Mouse (Mus musculus) hindbrain, embryonic 10.5 days (tissue): ENCODE data around the gene Cabin1. TPM values are rescaled to one million over a fixed set of nuclear protein-coding genes. Genes with fewer than 3 reads are reported as not detected.
A peak's percentile ranks its signal among the peaks of the same experiment; 100 is the strongest.

Experiments
- DNase-seq: peaks from one replicate; pipeline ENCODE4 v3.0.0-alpha.2; 2017; ENCODE audit warnings: low spot score
- H3K27ac ChIP-seq: fragments of 300-500 bp; sonication (generic); 2 replicates; pipeline ENCODE4 v1.5.1; 2016; ENCODE audit warnings: mild to moderate bottlenecking, moderate library complexity
- H3K27me3 ChIP-seq: fragments of 300-500 bp; sonication (generic); 2 replicates; pipeline ENCODE4 v1.6.1; 2016; ENCODE audit warnings: mild to moderate bottlenecking; ENCODE audit not compliant: poor library complexity, insufficient read depth, severe bottlenecking
- H3K36me3 ChIP-seq: fragments of 300-500 bp; sonication (generic); 2 replicates; pipeline ENCODE4 v1.6.1; 2016; ENCODE audit warnings: mild to moderate bottlenecking, moderate library complexity
- H3K4me1 ChIP-seq: fragments of 300-500 bp; sonication (generic); replicated peaks from 2 replicates; pipeline ENCODE4 v1.6.1; 2016; ENCODE audit warnings: mild to moderate bottlenecking
- H3K4me3 ChIP-seq: fragments of 300-500 bp; sonication (generic); 2 replicates; pipeline ENCODE4 v1.5.1; 2016; ENCODE audit warnings: mild to moderate bottlenecking, moderate library complexity
- H3K9me3 ChIP-seq: fragments of 300-500 bp; sonication (generic); 2 replicates; pipeline ENCODE4 v1.6.1; 2016; ENCODE audit warnings: mild to moderate bottlenecking, moderate library complexity
- WGBS: fragments of 180-500 bp; shearing (Covaris S2); methylation state at CpG from one replicate; pipeline ENCODE4 v1.1.7; 2016; 5-methylcytosine and 5-hydroxymethylcytosine counted together
- polyA plus RNA-seq: library from polyadenylated mRNA; unstranded; fragments of >200 nt; fragmentation: Nextera tagmentation; extraction: Ambion mirVana; gene quantifications from 2 replicates; pipeline ENCODE4 v1.2.1, GENCODE M21; 2016

Cabin1 gene
- polyA plus RNA-seq, 1 experiment from 2014 or later: 36.8 TPM

- H3K27ac ChIP-seq: peak overlapping the region; percentile 83
- H3K4me3 ChIP-seq: peak overlapping the region; percentile 69
- no peaks in the 10 kb centered on the region for H3K9me3 ChIP-seq
- peaks cover 26% of the 10 kb centered on the region for H3K4me1 ChIP-seq
- H3K27me3 ChIP-seq: peaks cover 35% of the 10 kb centered on the region
- H3K36me3 ChIP-seq: peaks cover 55% of the 10 kb centered on the region
- WGBS: under 1% methylated on average over 23 of the region's 23 CpGs
- DNase-seq: no peak
Measured at GRCm38 (mm10) chr10:75667911-75668270, 96.2 kb downstream of the Cabin1 start.

DNA sequence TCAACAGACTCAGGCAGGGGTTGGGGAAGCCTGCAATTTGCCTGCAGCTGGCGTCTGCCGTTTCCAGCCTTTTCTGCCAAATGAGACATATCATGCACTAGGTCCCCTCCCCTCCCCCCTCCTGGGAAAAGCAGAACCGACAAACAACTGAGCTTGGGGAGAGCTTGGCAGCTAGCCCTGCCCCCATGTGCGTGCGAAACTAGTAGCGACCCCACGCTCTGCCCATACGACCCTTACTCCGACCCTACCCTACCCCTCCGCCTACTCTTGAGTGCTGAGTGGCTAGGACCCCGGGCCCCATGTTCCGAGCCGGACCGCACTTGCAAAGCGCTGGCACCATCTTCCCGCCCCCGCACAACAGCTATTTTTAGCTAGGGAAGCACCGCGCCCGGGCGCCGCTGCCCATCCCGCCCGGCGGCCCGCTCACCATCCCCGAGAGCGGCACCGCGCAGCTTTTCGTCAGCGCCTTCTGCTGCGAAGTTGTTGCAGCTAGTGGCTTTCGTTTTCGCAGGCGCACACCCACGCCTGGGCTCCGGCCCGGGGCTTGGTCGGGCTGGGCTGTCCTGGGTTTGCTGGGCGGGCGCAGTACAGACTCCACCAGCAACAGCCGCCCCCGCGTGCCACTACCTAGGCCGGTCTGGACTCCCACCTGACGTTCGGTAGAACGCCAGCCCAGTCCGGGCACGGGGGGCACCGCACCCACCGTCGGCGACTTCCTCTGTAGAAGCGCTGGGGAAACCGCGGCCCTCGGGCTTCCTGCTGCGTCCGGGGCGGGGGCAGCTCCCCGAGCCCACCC lies 96.8 kb downstream of the Cabin1 start:
- Histone ChIP-seq H3K36me3 (peaks cover 56% of the 10 kb centered on the region), H3K27me3 (peaks cover 35% of the 10 kb centered on the region), H3K4me3 (peak overlapping the region; percentile 69), H3K4me1 (peaks cover 26% of the 10 kb centered on the region), H3K27ac (peak overlapping the region; percentile 83), H3K9me3 (no peaks in the 10 kb centered on the region)
- DNase-seq: peak; percentile 53
- WGBS: under 1% methylated on average over 63 of the region's 63 CpGs

DNA sequence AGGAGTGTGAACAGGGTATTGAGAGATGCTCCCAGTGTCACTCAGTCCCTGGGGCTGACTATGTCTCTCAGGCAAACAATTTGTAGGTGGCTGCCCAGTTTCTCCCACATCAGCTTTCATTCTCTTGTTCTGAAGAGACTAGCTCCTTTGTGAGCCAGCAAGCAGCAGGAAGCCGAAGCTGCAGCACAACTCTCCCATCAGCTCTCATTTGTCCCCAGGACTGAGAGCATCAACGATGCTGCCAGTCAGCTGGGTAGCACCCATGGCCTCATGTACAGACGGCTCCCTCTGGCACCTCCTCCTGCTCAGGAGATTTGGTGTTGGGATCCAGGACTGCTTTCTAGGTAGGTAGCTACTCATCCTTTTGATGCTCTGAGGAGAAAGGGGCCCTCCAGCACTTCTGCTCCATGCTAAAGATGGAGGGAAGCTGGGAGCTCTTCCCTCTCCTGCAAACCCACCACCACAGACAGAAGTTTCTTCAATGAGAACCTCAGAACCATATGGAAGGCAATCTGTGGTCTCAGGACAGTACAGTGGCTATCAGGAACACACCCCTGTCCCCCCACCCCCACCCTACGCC lies 97.6 kb downstream of the Cabin1 start:
- peak overlapping the region; percentile 69 for H3K4me3 ChIP-seq
- H3K27me3 ChIP-seq: peaks cover 35% of the 10 kb centered on the region
- 36% methylated on average over 4 of the region's 4 CpGs for WGBS
- no peak for DNase-seq
- H3K4me1 ChIP-seq: peaks cover 26% of the 10 kb centered on the region
- peak overlapping the region; percentile 83; the same call in 1 of the 2 replicates for H3K27ac ChIP-seq
- H3K36me3 ChIP-seq: peaks cover 56% of the 10 kb centered on the region
- H3K9me3 ChIP-seq: no peaks in the 10 kb centered on the region

DNA sequence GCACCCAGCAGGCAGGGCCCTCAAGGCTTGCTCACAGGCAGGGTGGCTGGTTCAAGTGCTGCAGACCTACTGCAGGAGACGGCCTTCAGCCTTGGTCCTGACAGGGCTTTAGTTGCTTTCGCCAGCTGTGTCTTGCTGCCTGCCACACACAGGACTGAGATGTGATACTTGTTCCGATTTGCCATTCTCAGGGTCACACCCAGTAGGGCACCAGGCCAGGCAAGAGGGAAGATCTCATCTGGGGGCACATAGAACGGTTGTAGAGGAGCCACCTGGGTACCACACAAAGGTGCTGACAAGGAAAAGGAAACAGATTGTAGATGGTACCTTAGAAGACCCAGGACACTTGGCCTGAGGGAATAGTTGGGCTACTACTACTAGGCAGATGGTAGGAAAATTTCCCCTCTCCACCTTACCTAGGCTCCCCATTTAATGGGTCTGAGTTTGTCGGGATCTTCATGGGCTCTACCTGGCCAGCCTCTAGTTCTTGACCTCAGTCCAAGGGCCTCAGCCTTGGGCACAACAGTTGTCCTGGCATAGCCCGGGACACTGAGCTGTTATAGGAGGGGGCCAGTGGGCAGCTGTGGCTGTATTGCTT lies 99.4 kb downstream of the Cabin1 start:
- WGBS: 89% methylated on average over 6 of the region's 6 CpGs
- no peak overlapping the region for H3K4me3 ChIP-seq
- H3K9me3 ChIP-seq: no peaks in the 10 kb centered on the region
- peaks cover 26% of the 10 kb centered on the region for H3K4me1 ChIP-seq
- H3K27ac ChIP-seq: no peak overlapping the region
- peaks cover 56% of the 10 kb centered on the region for H3K36me3 ChIP-seq
- H3K27me3 ChIP-seq: peaks cover 33% of the 10 kb centered on the region
- DNase-seq: no peak

GRCm38 (mm10) chr10:75662575-75662974 lies 101.6 kb downstream of the Cabin1 start:
- no peak overlapping the region for H3K27ac ChIP-seq
- no peak for DNase-seq
- H3K9me3 ChIP-seq: no peaks in the 10 kb centered on the region
- peaks cover 16% of the 10 kb centered on the region for H3K4me1 ChIP-seq
- 90% methylated on average over 4 of the region's 4 CpGs for WGBS
- peaks cover 65% of the 10 kb centered on the region for H3K36me3 ChIP-seq
- peaks cover 11% of the 10 kb centered on the region; the same call in 1 of the 2 replicates for H3K27me3 ChIP-seq
- H3K4me3 ChIP-seq: no peak overlapping the region

GRCm38 (mm10) chr10:75661876-75662275 lies 102.3 kb downstream of the Cabin1 start:
- H3K4me3 ChIP-seq: no peak overlapping the region
- H3K27me3 ChIP-seq: peaks cover 8% of the 10 kb centered on the region; the same call in 1 of the 2 replicates
- WGBS: 91% methylated on average over 3 of the region's 3 CpGs
- peaks cover 9% of the 10 kb centered on the region for H3K4me1 ChIP-seq
- peaks cover 72% of the 10 kb centered on the region for H3K36me3 ChIP-seq
- H3K27ac ChIP-seq: no peak overlapping the region
- DNase-seq: no peak
- no peaks in the 10 kb centered on the region for H3K9me3 ChIP-seq

GRCm38 (mm10) chr10:75661381-75661780 lies 102.8 kb downstream of the Cabin1 start:
- Histone ChIP-seq H3K4me3 (no peak overlapping the region), H3K9me3 (no peaks in the 10 kb centered on the region), H3K27ac (no peak overlapping the region), H3K36me3 (peaks cover 77% of the 10 kb centered on the region), H3K27me3 (peaks cover 3% of the 10 kb centered on the region; the same call in 1 of the 2 replicates), H3K4me1 (peaks cover 4% of the 10 kb centered on the region)
- 86% methylated on average over 6 of the region's 6 CpGs for WGBS
- DNase-seq: no peak

DNA sequence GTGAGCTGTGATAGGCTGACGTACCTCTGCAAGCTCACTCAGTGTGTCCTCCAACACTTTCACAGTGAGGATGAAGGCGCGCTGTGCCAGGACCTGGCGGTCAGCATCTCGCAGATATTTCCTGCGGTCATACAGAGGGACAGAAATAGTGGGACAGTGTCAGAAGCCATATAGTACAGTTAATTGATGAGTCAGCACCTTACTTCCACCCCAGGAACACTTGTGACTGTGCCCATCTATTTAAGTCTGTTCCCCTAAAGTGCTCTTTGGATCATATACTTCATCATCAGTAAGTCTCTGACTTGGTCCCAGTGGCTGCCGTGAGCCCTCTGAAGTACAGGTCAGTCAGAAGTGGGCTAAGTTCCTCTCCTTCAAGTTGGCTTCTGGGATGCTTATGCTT lies 106.4 kb downstream of the Cabin1 start:
- WGBS: 97% methylated on average over 7 of the region's 7 CpGs
- Histone ChIP-seq H3K27me3 (no peaks in the 10 kb centered on the region), H3K36me3 (peaks cover 92% of the 10 kb centered on the region), H3K27ac (no peak overlapping the region), H3K4me1 (no peaks in the 10 kb centered on the region), H3K9me3 (no peaks in the 10 kb centered on the region), H3K4me3 (no peak overlapping the region)
- no peak for DNase-seq

DNA sequence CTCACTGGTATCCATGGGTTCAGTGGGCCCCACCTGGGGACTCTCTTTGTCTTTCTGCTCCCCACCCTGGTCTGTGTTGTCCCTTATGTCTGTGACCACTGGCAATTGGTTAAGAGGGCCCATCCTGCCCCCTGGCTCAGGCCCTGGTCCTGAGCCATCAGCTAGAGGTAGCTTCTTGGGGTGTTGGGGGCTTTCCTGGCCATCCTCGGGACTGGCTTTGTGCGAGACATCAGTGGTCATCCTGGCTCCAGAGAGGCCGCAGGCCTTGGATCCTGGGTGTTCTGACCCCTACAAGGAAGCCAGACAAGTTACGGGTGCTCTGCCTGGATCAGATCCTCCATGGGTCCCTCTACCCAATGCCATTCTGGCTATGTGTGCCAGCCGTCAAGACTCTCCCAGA lies 107.0 kb downstream of the Cabin1 start:
- no peak for DNase-seq
- Histone ChIP-seq H3K9me3 (no peaks in the 10 kb centered on the region), H3K4me3 (no peak overlapping the region), H3K4me1 (no peaks in the 10 kb centered on the region), H3K27ac (no peak overlapping the region), H3K36me3 (peaks cover 92% of the 10 kb centered on the region), H3K27me3 (no peaks in the 10 kb centered on the region)
- 94% methylated on average over 5 of the region's 5 CpGs for WGBS

DNA sequence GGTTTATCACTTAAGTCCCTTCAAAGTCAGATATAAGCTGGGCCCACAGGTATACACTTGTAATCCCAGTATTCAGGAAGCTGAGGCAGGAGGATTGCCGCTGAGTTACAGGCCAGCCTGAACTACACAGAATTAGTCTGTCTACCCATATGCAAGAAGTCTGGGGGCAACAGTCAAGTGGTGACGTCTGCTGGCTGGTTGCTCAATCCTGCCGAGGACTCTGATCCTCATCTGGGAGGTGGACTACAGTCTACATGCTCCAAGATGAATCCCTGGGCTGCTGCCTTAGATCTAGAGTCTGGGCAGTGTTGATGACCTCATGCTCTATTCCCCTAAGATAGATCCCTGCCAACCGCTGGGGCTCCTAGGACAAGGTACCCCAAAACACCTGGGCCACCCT lies 110.1 kb downstream of the Cabin1 start:
- Histone ChIP-seq H3K9me3 (no peaks in the 10 kb centered on the region), H3K27me3 (no peaks in the 10 kb centered on the region), H3K27ac (no peak overlapping the region), H3K36me3 (peaks cover 100% of the 10 kb centered on the region), H3K4me1 (no peaks in the 10 kb centered on the region), H3K4me3 (no peak overlapping the region)
- DNase-seq: no peak
- WGBS: 94% methylated on average over 4 of the region's 4 CpGs

GRCm38 (mm10) chr10:75651381-75652068 lies 112.6 kb downstream of the Cabin1 start:
- H3K4me1 ChIP-seq: no peaks in the 10 kb centered on the region
- DNase-seq: no peak
- H3K27me3 ChIP-seq: no peaks in the 10 kb centered on the region
- H3K36me3 ChIP-seq: peaks cover 99% of the 10 kb centered on the region
- no peak overlapping the region for H3K27ac ChIP-seq
- no peaks in the 10 kb centered on the region for H3K9me3 ChIP-seq
- WGBS: 94% methylated on average over 16 of the region's 16 CpGs
- no peak overlapping the region for H3K4me3 ChIP-seq

GRCm38 (mm10) chr10:75650306-75650902 lies 113.7 kb downstream of the Cabin1 start:
- Histone ChIP-seq H3K4me1 (no peaks in the 10 kb centered on the region), H3K36me3 (peaks cover 99% of the 10 kb centered on the region), H3K9me3 (no peaks in the 10 kb centered on the region), H3K27me3 (no peaks in the 10 kb centered on the region), H3K27ac (no peak overlapping the region), H3K4me3 (no peak overlapping the region)
- no peak for DNase-seq
- 91% methylated on average over 6 of the region's 6 CpGs for WGBS
